Mouse (Mus musculus) embryonic fibroblast, embryonic 13.5 days (primary cell): ENCODE results near the gene Endou.

Source experiments
- CTCF ChIP-seq: IDR thresholded peaks from 2 replicates; pipeline ENCODE4 v1.5.1; 2011; ENCODE audit warnings: mild to moderate bottlenecking, control low read depth, low read length, moderate library complexity, borderline replicate concordance; ENCODE audit not compliant: insufficient read depth
- POLR2A ChIP-seq: IDR thresholded peaks from 2 replicates; pipeline ENCODE4 v1.6.1; 2011; ENCODE audit warnings: low read depth, mild to moderate bottlenecking, control low read depth, low read length, moderate library complexity

DNA sequence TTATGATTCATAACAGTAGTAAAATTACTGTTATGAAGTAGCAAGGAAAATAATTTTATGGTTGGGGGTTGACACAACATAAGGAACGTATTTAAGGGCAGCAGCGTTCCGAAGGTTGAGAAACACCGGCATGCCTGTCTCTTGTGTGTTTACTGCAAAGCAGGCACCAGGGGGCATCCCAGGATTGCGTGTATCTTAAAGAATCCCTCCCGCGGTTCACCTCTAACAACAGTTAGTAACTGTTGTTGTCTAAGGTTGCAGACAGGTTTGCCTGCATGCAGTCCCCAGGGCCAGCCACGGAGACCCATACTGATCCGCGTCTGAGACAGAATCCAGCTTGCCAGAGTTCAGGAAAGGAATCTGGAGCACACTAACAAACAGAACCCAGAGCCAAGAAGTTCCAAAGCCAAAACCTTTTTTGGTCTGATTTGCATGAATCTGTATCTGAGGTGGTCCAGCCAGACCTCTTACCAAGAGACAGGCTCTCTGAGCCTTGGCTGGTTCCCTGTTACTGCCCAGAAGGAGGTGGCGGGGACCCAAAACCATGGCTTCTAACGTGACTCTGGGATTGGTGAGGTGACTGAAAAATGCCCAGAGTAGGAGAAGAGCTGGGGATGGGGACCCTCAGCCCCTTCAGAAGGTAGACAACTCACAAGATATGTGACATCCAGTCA, 13.1 kb downstream of the Endou start:
- no peak for TF ChIP-seq POLR2A
- peak; percentile 63; the same call in 1 of the 2 replicates for TF ChIP-seq CTCF
